Mouse (Mus musculus) forebrain, embryonic 16.5 days (tissue): ENCODE measurements around the gene Clec16a. TPM values are rescaled to one million over a fixed set of nuclear protein-coding genes. Genes with fewer than 3 reads are reported as not detected.
A peak's percentile ranks its signal among the peaks of the same experiment; 100 is the strongest.

Experiments
- ATAC-seq: fragments of 200-750 bp; cut with Nextera tagmentation; 2 replicates; pipeline ENCODE4 v1.8.0; 2017; ENCODE audit warnings: mild to moderate bottlenecking, moderate library complexity
- H3K27ac ChIP-seq: fragments of 300-500 bp; sonication (generic); 2 replicates; pipeline ENCODE4 v1.5.1; 2014; ENCODE audit warnings: low read length, control low read depth
- H3K27me3 ChIP-seq: fragments of 300-500 bp; sonication (generic); replicated peaks from 2 replicates; pipeline ENCODE4 v1.6.1; 2014; ENCODE audit warnings: low read length; ENCODE audit not compliant: control insufficient read depth, insufficient read depth
- H3K36me3 ChIP-seq: fragments of 300-500 bp; sonication (generic); 2 replicates; pipeline ENCODE4 v1.6.1; 2014; ENCODE audit not compliant: control insufficient read depth, insufficient read depth
- H3K4me1 ChIP-seq: fragments of 300-500 bp; sonication (generic); replicated peaks from 2 replicates; pipeline ENCODE4 v1.6.1; 2014; ENCODE audit warnings: low read length; ENCODE audit not compliant: control insufficient read depth, insufficient read depth
- H3K4me2 ChIP-seq: fragments of 300-500 bp; sonication (generic); 2 replicates; pipeline ENCODE4 v1.6.1; 2014; ENCODE audit warnings: mild to moderate bottlenecking, low read length, control low read depth
- H3K4me3 ChIP-seq: fragments of 300-500 bp; sonication (generic); replicated peaks from 2 replicates; pipeline ENCODE4 v1.5.1; 2014; ENCODE audit warnings: mild to moderate bottlenecking, low read length, control low read depth
- H3K9ac ChIP-seq: fragments of 300-500 bp; sonication (generic); replicated peaks from 2 replicates; pipeline ENCODE4 v1.6.1; 2014; ENCODE audit warnings: low read depth, low read length, control low read depth
- H3K9me3 ChIP-seq: fragments of 300-500 bp; sonication (generic); 2 replicates; pipeline ENCODE4 v1.6.1; 2016; ENCODE audit warnings: low read length; ENCODE audit not compliant: control insufficient read depth
- WGBS: fragments of 180-500 bp; shearing (Covaris S2); extraction: QIAGEN DNeasy Blood & Tissue Kit; methylation state at CpG from one replicate; pipeline ENCODE4 v1.1.7; 2014; 5-methylcytosine and 5-hydroxymethylcytosine counted together
- polyA plus RNA-seq: library from polyadenylated mRNA; unstranded; fragments of >200 nt; fragmentation: Nextera tagmentation; extraction: Ambion mirVana; gene quantifications from 2 replicates; pipeline ENCODE4 v1.2.1, GENCODE M21; 2015

The Clec16a gene
- polyA plus RNA-seq, 1 experiment from 2014 or later, result 72.8 TPM

DNA sequence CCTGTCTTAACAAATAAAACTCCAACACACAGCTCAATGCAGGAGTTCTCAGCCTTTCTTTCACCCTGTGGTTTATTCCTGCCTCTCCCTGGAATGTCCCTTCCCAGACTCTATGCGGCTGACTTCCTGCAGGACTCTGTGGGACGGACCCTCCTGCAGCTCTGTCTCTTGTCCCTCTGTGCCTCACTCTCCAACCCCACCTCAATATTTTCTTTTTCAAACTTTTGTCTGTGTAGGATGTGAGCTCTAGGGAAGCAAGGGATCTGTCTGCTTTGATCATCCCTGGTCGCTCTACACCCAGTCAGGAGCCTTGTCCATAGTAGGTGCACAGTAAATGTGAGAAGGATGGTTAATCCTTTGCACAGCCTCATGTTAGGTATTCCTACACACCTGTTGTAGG, 16.8 kb upstream of the Clec16a start:
- ATAC-seq, result no peak

DNA sequence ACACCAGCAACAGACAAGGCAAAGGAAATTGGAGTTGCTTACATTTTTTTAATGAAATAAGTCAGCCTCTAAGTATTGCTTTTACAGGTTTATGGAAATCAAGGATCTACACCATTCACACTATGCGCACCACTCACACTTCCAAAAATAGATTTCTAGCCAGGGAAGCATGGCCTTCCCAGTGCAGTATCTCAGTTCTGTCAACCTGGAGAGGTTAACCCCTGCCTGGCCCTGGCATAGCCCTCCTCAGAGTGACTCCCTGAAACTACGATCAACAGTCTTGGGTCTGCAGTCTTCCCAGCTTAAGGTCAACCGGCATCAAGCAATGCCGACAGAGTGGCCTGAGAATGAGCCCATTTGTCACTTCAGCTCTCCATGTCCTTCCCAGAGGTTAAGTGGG, 15.0 kb upstream of the Clec16a start:
- no peak overlapping the region for H3K4me3 ChIP-seq
- no peak overlapping the region for H3K4me2 ChIP-seq
- ATAC-seq, result no peak
- WGBS, result 95% methylated on average over 4 of the region's 4 CpGs
- H3K27me3 ChIP-seq, result no peaks in the 10 kb centered on the region
- H3K4me1 ChIP-seq, result 0 out of 2 replicates have a peak, but pooled peaks cover 9% of the 10 kb centered on the region
- no peaks in the 10 kb centered on the region for H3K36me3 ChIP-seq
- H3K9ac ChIP-seq, result no peak overlapping the region
- H3K9me3 ChIP-seq, result no peaks in the 10 kb centered on the region
- no peak overlapping the region for H3K27ac ChIP-seq

More for the DNA sequence above, 16.8 kb upstream of the Clec16a start:
- H3K4me2 ChIP-seq, result no peak overlapping the region
- H3K9me3 ChIP-seq, result no peaks in the 10 kb centered on the region
- H3K27me3 ChIP-seq, result no peaks in the 10 kb centered on the region
- H3K4me1 ChIP-seq, result 0 out of 2 replicates have a peak, but pooled peaks cover 6% of the 10 kb centered on the region
- no peak overlapping the region for H3K9ac ChIP-seq
- no peak overlapping the region for H3K27ac ChIP-seq
- H3K4me3 ChIP-seq, result no peak overlapping the region
- 88% methylated on average over 3 of the region's 3 CpGs for WGBS
- no peaks in the 10 kb centered on the region for H3K36me3 ChIP-seq

DNA sequence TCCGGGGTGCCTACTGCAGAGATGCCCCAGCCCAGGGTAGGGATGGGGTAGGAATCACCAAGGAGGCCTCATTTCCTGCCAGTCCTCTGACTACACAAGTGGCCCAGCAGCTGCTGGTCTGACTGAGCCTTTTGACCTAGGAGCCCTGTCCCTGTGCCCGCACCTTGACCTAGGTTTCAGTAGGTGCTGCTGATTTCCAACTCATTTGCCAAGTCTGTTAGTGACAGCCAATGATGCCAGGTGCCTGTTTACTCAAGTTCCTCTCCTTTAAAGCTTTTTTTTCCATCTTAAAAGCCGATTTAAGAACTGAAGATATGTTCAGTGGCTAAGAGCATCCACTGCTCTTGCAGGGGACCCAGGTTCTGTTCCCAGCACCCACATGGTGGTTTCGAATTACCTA, 11.4 kb upstream of the Clec16a start:
- Histone ChIP-seq H3K9ac (no peak overlapping the region), H3K4me2 (no peak overlapping the region), H3K27me3 (no peaks in the 10 kb centered on the region), H3K4me3 (no peak overlapping the region), H3K27ac (no peak overlapping the region), H3K36me3 (no peaks in the 10 kb centered on the region), H3K4me1 (0 out of 2 replicates have a peak, but pooled peaks cover 6% of the 10 kb centered on the region), H3K9me3 (no peaks in the 10 kb centered on the region)
- no peak for ATAC-seq
- 95% methylated on average over 4 of the region's 4 CpGs for WGBS

DNA sequence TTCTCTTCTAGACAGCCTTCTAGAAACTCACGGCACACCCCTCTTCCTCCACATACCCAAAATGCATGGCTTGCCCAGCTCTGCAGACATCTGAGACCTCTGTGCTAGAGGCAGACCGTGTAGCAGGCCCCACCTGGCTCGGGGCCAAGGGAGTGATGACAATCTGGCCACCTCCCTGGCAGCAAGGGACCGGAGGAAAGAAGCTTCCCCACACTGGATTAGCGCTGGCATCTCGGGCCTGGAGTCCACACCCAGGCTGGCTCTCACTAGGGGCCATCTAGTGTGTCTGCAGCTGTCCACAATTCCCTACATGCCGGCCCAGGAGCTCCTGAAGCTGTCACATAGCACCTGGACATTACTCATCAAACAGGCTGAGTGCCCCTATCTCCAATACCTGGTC, 10.6 kb upstream of the Clec16a start:
- Histone ChIP-seq H3K27me3 (no peaks in the 10 kb centered on the region), H3K4me3 (no peak overlapping the region), H3K27ac (no peak overlapping the region), H3K36me3 (no peaks in the 10 kb centered on the region), H3K4me2 (no peak overlapping the region), H3K9me3 (no peaks in the 10 kb centered on the region), H3K9ac (no peak overlapping the region), H3K4me1 (peaks cover 11% of the 10 kb centered on the region)
- WGBS, result 60% methylated on average over 7 of the region's 7 CpGs
- ATAC-seq, result no peak

DNA sequence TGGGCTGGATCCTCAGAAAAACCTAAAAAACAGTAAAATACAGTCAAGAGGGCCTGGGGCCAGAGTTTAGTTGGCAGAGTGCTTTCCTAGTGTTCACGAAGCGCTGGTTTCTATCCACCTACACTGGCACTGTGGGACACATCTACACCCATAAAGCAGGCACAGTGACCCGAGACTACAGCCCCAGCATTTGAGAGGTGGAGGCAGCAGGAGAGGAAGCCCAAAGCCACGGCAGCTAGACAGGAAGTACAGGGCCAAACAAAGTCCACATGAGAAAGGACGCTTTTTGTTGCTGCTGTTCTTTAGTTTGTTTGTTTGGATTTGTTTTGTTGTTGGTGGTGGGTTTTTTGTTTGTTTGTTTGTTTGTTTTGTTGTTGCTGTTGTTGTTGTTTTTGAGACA, 8.8 kb upstream of the Clec16a start:
- WGBS, result 86% methylated on average over 5 of the region's 5 CpGs
- no peak overlapping the region for H3K9ac ChIP-seq
- H3K4me2 ChIP-seq, result no peak overlapping the region
- no peaks in the 10 kb centered on the region for H3K9me3 ChIP-seq
- H3K4me3 ChIP-seq, result no peak overlapping the region
- no peak overlapping the region for H3K27ac ChIP-seq
- no peak for ATAC-seq
- peaks cover 29% of the 10 kb centered on the region for H3K4me1 ChIP-seq
- H3K36me3 ChIP-seq, result no peaks in the 10 kb centered on the region
- H3K27me3 ChIP-seq, result no peaks in the 10 kb centered on the region

DNA sequence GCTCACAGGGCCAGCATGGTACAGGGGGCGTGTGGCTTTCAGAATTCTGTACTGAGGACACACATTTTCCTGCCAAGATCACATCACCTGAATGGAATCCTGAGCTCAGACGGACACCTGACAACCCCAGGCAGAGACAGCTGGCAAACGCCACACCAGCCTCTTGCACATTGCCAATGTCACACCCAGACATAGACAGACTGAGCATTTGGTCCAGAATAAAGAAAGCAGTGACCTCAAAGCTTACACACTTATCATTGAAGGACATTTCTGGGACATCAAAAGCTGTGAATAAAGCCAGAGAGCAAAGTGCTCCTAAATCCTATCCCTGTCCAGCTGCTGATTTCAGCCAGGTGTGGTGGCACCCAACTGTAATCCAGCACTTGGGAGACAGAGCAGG, 8.2 kb upstream of the Clec16a start:
- ATAC-seq, result no peak
- Histone ChIP-seq H3K36me3 (no peaks in the 10 kb centered on the region), H3K27me3 (no peaks in the 10 kb centered on the region), H3K4me3 (no peak overlapping the region), H3K27ac (no peak overlapping the region), H3K9me3 (no peaks in the 10 kb centered on the region), H3K9ac (no peak overlapping the region), H3K4me2 (no peak overlapping the region), H3K4me1 (peaks cover 35% of the 10 kb centered on the region)
- 64% methylated on average over 3 of the region's 3 CpGs for WGBS

DNA sequence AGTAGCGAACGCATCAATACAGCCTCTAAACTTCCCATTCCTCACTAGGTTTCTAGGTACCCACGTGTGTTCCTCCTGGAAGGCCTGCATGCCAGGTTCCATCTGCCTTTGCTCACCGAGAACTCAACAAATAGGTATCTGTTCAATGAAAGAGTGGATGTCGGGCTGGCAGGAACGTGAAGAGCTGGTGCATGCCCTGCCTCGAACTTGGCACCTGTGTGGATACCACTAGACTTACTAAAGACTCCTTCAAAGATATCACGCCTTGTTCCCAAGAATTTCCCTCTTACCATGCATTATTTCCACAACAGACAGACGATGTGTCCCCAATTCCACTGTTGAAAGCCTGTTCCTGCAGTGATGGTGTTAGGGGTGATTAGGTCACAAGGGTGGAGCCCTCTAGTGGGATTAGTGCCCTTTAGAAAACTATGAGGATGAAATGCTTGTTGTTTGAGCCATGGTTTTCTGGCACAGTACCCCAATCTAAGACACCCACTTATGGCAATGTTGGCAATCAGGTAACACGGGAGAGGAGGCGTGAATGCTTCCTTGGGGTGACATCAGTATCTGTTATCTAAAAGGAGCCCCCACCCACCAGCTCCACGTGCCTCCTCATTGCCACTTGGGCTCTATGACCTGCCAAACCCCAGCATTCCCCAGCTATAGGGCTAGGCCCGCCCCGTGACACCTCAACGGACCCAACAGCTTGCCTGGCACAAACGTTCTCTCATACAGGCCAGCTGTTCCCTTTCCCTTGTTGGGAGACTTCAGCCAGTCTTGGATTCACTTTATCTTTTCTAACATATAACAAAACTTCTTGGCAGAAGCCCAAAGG, 4.2 kb upstream of the Clec16a start:
- peaks cover 40% of the 10 kb centered on the region for H3K4me1 ChIP-seq
- H3K9ac ChIP-seq, result peak overlapping the region; percentile 74; the same call in 1 of the 2 replicates
- H3K36me3 ChIP-seq, result no peaks in the 10 kb centered on the region
- no peaks in the 10 kb centered on the region for H3K27me3 ChIP-seq
- H3K27ac ChIP-seq, result no peak overlapping the region
- no peaks in the 10 kb centered on the region for H3K9me3 ChIP-seq
- H3K4me3 ChIP-seq, result peak overlapping the region; percentile 62
- WGBS, result 62% methylated on average over 16 of the region's 16 CpGs
- no peak for ATAC-seq
- H3K4me2 ChIP-seq, result peak overlapping the region; percentile 84

DNA sequence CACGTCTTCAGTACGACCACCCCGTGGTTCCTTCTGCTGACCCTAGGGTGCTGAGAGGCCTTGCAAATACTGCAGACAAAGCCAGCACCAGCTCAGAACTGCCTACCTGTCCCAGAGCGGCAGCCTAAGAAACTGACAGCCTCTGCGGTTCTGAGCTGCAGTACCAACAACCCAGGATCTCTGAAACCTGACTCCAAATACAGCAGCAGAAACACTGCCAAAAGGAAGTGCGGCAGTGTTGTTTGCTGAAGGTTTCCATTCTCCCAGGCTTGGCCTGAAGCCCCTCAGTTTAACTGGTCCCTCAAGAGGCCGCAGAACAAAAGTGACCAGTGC, 3.6 kb upstream of the Clec16a start:
- WGBS, result 27% methylated on average over 7 of the region's 7 CpGs

DNA sequence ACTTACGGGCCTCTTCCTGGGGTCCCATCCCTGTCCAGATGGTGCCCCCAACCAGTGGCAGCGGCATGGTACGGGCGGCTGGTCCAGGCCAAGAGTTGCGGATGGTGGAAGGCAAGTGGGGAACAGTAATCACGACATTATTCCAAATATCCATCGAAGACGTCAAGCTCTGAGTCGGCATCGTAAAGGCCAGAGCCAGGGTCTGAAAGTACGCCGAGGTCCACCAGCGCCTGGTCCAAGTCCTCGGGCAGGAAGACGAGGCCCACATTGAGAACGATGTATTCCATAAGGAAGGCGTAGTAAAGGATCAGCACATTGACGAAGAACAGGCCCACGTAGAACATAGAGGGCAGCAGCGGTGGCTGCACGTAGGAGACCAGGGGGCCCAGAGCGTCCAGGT, 2.9 kb upstream of the Clec16a start:
- H3K4me1 ChIP-seq, result peaks cover 51% of the 10 kb centered on the region
- ATAC-seq, result peak; percentile 4
- peak overlapping the region; percentile 84 for H3K4me2 ChIP-seq
- H3K9ac ChIP-seq, result peak overlapping the region; percentile 74
- 3% methylated on average over 22 of the region's 22 CpGs for WGBS
- no peaks in the 10 kb centered on the region for H3K9me3 ChIP-seq
- no peaks in the 10 kb centered on the region for H3K27me3 ChIP-seq
- no peak overlapping the region for H3K27ac ChIP-seq
- peak overlapping the region; percentile 62 for H3K4me3 ChIP-seq
- H3K36me3 ChIP-seq, result no peaks in the 10 kb centered on the region

More for the DNA sequence above, 3.6 kb upstream of the Clec16a start:
- no peak overlapping the region for H3K27ac ChIP-seq
- no peaks in the 10 kb centered on the region for H3K36me3 ChIP-seq
- H3K4me2 ChIP-seq, result peak overlapping the region; percentile 84
- no peak for ATAC-seq
- peak overlapping the region; percentile 62 for H3K4me3 ChIP-seq
- peaks cover 46% of the 10 kb centered on the region for H3K4me1 ChIP-seq
- H3K9me3 ChIP-seq, result no peaks in the 10 kb centered on the region
- peak overlapping the region; percentile 74 for H3K9ac ChIP-seq
- no peaks in the 10 kb centered on the region for H3K27me3 ChIP-seq
